Mouse (Mus musculus): ENCODE measurements around the gene E130116L18Rik.

DNA sequence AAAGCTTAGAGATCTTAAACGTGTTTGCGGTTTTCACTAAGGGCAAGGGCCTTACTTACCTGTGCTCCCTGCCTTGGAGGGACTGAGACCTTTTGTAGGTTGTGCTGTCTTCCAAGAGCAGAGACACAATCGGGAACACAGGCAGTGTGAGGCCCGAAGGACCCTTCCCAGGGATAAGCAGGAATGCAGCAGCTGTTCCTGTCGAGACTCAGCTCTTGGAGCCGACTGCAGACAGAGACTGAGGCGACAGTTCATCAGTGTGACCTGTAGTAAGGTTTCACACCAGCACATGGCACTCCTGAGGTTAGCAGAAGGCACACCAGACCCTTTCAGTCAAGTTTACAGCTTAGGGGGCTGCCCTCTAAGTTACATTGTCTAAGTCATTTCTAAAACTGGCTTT lies 39.3 kb upstream of the E130116L18Rik start:
- TF ChIP-seq CTCF (IDR thresholded peaks at IDR 0.05; ENCODE audit: insufficient read depth, low read depth, low read length): no peak
- TF ChIP-seq POLR2A (IDR thresholded peaks at IDR 0.05; ENCODE audit: insufficient read depth, low read depth, low read length): no peak

Measured in olfactory bulb, adult 2 months (tissue).